Mouse (Mus musculus) cerebellum, adult (tissue): ENCODE measurements around the gene Pirt.
A peak's percentile ranks its signal among the peaks of the same experiment; 100 is the strongest.

ENCODE experiments used
- ATAC-seq: cut with Nextera tagmentation; 2 replicates; pipeline ENCODE4 v1.9.2; 2017; ENCODE audit warnings: mild to moderate bottlenecking, moderate library complexity, mixed read lengths; ENCODE audit not compliant: insufficient number of reproducible peaks, low FRiP score, low TSS enrichment

Gene Pirt

DNA sequence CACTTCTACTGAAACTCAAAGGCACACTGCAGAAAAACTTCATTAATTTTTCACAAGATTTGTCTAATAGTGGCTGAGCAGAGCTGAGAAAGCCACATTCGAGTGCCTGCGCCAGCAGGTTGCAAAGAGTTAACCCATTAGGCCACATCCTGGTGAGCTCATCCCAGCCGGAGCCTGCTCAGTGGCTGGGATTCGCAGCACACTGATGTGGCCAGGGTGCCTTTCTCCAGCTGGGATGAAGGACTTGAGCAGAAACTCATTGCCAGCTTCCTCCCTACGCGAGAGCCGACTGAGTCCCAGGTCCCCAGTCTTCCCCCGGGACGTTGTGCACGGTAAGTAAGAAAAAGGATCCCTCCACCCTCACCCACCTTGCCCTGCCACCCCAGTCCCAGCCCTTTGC is at the start of gene Pirt:
Gene Pirt (plus strand): TSS at position 171 of the 400 bp plus-strand sequence.
- no peak for ATAC-seq

DNA sequence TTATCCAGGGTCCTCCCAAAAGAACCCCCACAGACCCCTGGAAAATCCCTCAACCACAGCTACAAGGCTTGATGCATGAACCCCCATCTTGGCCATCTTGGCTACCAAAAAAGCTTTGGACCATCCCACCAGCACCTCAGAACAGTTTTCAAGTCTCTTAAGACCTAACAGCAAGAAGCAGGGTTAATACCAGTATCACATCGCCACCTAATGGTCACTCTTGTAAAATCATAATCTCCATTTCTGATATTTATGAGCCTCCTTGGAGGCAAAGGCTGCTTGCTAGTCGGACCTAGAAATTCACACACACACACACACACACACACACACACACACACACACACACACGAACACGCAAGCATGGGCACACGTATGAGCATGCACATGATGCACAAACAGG is 40.1 kb upstream of the Pirt start:
- no peak for ATAC-seq

DNA sequence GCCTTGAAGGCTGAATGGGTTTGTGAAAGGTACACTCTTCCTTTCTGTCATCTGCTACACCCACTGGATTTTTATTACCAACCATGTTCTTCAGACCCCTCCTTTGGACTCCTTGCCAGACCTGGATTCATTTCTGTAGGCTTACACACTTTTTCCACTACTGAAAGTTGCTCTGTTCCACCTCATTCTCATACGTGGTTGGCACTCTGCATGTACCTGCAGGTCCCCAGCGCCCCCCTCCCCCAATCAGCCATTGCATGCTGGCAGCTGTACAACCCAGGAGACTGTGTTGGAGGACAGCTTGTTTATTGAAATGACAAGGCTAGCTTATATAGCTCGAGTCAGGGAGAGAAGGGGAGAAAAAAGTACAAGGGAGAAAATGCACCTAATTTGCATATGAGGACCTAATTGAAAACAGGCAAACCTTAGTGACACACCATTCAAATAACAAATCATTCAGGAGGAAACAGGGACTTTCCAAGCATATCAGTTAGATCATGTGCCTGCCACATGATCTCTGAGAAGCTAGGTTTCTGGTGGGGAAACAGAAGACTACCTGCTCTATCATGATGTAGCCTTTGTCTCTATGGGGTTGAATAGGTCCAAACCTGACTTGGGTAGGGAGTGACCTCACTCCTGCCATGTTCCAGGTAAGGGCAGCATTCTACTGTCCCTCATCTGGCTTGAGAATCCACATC is 38.9 kb upstream of the Pirt start:
- no peak for ATAC-seq

DNA sequence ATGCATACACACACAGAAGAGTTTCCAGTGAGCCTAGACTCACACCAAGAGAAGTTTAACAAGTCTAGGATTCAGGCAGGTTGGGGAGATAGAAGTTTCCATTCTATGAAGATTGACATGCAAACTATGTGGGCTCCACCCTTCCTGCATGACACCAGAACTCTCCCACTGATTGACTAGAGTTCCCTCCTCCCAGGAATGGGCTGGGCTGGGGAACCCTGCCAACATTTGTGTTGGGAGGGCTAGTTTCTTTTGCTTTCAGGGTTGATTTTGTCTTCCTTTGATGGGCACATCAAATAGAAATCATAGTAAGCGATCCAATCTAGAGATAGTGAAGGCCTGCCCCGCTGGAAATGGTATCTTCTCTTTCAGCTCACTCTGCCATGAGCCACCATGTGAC is 30.5 kb upstream of the Pirt start:
- no peak for ATAC-seq

DNA sequence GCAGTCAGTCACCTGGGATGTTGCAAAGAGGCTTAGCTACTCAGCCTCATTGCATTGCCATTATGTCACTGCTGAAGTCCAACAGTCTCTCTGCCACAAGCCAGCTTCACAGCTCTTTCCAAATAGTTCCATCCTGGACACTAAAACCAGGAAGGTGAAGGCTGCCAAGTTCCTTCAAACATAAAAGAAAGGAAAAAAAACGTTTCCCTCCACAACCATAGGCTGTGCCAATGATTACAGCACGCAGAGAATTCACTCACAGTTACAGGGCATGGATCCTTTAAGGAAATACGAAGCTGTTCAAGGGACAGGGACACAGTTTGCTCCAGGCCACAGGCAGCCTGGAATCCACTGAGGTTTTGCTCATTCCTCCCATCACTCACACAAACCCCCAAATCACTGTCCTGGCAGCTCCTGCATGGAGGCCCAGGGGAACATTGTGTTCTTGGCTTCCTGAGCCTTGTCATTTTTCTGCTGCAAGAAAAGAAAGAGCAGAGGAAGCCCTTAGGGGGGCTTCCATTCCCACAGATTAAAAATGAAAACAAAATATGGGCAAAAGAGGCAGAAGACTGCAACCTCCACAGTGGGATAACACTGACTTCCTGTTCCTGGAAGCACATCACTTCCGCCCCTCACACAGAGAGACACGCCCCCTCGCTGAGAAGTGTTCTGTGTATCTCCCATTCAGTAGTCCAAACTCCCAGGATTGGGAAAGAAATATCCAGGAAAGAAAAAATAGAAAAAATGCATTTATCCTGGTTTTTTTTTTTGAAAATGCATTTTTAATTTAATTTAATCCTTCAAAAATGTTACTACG is 29.3 kb upstream of the Pirt start:
- no peak for ATAC-seq

DNA sequence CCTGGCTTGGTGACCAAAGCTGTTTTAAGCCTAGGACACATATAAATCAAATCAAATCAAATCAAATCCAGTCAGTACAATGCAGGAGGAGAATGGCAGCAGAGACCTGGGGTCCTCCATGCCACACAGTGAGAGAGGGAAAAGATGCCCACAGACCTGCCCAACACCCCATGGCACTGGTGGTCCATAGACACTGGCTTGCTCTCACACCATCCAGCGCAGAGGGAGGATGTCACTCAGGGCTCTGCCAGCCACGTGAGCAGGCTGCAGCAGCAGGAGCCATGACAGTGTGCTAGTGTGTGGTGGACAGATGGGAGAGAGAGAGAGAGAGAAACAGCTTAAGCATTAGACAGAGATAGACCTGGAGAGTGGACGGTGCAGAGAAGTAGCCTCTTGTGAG is 19.2 kb upstream of the Pirt start:
- peak; percentile 66; the same call in 1 of the 2 replicates for ATAC-seq

DNA sequence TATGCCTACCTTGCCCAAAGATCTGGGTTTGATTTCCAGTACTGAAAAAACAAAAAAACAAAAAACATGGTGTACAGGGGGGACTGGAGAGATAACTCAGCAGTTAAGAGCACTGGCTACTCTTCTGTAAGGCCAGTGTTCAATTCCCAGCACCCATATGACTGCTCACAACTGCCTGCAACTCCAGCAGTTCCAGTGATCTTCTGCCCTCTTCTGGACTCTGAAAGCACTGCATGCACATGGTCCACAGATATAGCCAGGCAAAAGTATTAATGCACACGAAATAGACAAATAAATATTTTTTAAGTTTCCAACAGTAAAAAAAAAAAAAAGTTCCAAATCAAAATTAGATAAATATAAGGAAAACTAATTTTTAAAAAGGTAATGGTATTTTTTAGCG is 13.0 kb upstream of the Pirt start:
- ATAC-seq: no peak

DNA sequence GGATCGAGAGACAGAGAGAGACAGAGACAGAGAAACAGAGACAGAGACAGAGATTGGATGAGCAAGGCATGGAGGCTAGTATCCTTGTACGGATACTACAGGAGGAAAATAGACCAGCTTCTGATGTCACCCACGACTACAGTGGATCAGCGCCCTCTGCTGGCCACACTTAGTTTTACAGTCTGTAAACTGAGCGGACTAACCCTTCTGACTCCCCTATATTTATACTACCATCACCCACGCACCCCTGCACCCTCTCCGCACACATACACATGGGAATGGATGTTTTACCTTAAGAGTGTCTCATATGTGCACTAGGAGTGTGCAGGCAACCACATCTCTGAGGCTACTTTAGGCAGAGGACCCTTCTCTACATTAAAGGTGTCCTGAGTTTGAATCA is 12.4 kb upstream of the Pirt start:
- peak; percentile 56; the same call in 1 of the 2 replicates for ATAC-seq

DNA sequence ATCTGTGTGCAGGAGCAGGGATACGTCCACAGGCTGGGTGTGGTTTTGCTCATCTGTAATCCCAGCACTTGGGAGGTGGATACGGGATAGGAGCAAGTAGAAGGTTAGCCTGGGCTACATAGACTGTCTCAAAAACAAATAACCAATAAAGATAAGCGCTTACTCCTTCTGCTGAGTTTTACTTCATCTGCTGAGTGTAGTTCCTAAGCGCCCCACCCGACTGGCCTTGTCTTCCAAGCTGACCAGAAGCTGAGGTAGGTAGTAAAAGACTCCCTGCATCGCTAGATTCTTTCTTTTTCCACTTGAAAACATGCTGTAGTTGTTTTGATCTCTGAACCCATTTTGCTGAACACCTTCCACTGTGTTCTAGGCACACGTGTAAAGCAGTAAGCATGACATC is 9.0 kb upstream of the Pirt start:
- ATAC-seq: no peak

DNA sequence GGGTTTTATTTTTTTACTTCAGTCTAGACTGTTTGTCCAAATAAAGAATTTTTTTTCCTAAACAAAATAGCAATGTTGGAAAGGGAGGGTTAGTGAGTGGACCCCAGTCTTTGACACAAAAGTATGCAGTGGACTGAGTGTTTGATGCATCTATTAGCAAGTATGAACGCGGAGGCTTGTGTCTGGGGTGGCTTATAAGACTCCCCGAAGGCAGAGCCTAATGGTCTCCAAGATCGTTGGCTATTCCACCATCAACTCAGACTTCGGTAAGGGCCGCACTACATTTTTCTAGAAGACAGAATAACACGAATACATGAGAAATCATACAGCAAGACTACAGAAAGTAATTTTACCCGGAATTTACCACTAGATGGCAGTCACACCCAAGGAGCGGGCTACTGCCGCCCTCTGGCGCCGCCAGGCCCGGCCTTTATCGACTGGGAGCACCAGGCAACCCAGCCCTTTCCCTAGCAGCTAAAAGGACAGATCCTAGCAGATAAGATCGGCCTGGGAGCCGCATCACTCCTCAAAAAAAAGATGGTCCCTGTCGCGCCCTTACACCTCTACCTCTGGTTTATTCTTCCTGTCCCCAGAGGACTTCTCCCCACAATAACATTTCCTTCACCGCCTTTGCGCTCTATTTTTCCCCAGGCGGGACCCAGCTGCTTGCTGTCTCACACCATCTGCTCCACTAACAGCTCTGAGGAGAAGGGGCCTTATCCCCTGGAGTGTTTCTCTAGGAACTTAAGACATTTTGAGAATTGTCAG is 6.0 kb upstream of the Pirt start:
- ATAC-seq: peak; percentile 94

DNA sequence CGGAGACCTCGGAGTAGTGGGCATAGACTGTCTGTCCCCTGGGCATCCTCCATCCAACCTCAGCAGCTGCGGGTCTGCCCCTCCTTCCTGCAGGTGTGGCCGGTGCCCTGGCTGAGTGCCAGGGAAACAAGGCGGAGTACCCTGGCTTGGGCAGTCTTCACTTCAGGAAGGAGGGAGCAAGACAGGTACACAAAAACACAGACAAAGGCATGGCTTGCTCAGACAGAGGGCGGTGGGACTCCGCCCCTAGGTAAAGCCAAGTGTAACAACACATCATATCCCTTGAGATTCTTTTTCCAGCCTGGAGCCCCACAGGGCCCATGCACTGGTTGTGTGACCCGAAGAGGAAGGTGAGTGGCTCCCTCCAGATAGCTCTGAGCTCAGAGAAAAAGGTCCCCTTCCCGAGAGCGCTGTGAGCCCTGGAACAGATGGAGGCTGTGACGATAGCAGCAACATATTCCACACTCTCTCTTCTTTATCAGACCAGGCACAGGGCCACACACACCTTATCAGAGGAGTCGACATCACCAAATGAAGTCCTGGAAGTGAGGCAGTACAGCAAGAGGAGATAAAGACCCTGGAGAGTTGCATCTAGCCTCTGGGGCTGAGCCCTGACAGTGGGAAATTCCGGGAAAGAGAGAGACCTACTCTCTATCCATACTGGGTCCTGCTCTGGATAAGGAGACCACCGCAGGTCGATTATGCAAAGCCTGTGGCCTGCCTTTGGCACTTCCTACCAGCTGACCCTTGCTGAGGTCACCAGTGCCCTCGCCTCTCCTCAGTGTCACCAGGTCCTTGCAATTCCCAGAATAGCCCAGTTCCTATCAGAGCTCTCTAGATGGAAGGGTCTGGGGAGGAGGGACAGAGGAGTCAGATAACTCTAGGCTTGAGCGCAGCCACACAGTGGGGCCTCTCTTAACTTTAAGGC is 1.0 kb downstream of the Pirt start:
- ATAC-seq: no peak

DNA sequence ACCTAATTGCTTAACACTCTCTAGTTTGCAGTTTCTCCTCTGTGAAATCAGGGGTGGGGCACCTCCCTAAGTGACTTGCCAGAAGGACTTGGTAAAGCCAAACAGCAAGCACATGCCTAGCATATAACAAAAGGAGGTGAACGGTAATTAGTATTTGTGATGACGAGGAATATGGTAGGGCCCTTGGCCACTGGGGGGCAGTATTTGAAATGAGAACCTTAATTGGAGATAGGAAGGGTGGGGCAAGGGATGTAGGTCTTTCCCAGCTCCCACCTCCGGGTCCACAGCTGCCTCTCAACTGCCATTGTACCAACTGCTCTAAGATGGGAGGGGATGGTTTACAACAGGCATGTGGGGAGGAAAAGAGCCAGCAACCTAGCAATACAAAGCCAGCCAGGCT is 2.5 kb downstream of the Pirt start:
- 0 out of 2 replicates have a peak, but pooled peaks have one; percentile 31 for ATAC-seq

DNA sequence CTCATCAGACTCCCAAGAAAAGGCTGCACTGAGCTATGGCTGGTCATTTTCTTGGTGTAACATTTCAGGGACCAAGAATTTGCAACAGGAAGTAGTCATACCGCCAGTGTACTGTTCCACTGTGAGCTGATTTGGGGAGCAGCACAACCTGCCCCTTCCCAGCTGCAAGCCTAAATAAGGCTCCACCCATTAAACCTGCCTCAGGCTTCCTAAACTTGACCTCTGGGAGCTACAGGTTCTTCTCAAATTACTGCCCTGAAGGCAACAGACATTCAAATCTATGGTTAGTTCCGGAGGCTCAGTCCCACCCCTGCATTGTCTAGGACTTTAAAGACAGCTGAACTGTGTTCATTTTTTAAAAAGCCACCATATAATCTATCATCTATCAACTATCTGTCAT is 8.2 kb downstream of the Pirt start:
- ATAC-seq: no peak

DNA sequence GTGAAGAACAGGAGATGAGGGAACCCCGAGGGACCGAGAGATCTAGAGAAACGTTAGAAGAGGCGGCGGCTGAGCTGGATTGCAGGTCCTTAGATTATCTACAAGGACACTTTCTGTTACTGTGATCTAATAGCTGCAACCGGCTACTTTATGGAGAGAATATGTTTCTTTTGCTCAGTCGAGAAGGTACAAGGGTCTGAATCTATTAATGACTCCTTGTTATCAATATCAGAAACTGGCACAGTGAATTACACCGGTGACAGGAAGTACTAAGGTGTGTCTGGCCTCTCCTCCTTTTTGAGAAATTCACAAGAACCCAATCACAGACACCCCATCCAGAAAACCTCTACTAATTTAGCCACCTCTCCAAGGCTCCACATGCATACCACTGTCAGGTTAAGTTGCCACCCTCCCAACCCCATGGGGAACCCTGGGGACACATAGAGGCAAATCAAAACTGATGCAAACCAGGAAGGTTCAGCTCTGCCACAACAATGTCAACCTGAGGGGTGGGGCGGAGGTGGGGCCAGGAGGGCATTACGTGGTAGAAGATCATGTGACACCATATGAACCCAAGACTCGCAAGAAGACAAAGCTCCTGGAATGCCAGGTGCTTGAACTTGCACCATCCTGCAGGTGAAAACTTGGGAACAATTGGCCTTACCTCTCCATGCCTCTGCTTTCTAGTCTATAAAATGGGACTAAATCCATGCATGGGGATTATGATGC is 12.5 kb downstream of the Pirt start:
- no peak for ATAC-seq

DNA sequence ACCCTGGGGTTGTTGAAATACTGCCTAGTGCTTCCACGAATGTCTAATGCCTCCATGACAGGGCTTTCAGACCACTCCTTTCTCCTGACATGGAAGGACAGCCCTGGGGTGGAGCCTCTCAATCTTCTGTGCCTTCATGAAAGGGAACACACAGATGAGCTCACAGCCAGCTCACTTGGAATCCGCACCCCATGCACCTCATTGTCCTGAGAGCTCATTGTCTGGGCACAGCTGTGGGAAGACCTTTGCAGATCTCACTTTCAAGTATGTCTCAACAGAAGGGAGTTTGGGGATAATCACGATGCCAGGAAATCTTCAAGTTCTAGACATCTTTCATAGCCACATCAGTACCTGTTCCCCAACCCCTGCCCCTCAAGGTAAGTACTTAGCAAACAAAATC is 16.5 kb downstream of the Pirt start:
- ATAC-seq: no peak

DNA sequence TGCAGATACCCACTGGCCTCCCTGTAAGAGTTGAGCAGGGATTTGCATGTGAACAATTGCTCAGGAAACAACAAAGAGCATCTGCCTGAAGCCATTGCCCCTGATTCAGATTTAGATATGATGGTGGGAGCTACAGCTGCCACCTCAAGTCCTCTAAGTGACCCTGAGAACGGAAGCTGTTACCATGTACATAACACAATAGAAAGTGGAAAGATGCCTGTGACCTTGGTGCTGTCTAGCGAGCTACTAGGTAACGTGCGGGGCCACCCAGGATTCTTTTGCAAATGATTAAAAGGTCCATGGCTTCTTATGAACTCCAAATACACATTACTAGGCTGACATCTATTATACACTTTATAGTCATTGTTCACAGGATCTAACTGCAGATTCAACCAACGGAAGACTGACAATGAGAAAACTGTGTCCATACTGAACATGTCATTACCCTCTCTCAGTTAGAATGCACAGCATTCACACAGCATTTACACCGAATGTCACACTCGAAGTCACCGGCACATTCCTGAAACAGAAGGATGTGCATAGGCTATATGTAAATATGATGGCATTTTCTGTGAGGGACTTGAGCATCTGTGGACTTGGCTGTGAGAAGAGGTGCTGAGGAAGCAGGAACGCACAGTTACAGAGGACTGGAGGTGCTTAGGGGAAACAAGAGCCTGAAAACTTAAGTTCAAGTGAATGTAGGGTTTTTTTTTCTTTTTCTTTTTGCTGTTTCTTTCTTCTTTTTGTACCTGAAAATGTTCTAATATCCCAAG is 21.2 kb downstream of the Pirt start:
- ATAC-seq: no peak

DNA sequence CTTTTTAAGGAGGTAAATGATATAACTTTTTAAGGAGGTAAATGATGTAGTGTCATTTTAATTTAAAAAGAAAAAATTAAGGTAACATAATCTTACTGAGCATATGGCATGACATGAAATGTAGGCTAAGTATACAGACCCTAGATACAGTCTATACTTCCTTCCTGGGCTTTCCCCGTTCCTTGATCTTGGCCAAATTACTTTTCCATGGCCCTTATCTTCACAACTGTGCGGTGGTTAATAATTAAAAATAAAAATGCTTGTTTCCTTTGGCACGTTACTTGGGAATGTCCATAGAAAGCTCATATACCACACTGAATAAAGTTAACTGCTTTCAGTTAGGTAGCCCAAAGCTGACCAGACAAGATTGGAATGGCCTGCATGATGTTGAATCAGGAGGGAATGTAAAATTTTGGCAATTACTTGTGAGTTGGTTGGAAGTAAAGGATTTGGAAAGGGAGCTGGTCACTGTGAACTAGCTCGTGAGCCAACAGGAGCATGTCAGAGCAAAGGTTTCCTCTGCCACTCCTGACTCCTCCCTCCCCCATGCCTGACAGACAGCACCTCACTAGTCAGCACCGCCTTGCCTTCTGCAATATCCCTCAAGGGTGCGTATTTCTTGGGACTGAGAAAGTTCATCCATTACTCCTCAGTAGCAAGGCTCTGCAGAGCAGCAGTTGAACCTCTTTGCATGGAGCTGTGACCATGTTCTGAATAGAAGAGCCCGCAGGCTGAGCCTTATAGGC is 22.8 kb downstream of the Pirt start:
- no peak for ATAC-seq

DNA sequence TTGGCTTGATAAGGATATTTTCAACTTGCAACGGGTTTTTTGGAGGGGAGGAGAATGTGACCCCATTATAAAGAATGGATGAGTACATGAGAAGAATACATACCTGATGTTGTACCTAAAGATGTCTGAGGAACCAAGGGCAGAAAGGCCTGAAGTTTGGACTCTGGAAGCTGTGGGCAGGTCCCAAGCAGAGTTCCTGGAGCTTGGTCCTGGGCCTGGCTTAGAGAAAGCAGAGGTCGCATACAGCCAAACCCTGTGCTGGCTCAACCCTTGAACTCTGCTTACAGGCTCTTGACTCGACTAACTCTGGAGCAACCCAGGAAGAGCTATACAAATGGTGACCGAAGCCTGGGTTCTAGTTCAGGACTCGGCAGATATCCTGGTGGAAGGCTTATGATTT is 30.2 kb downstream of the Pirt start:
- ATAC-seq: no peak
